Mouse (Mus musculus) kidney, postnatal 0 days (tissue): Measurements from ENCODE around the gene Patj. TPM values are rescaled to one million over a fixed set of nuclear protein-coding genes. Genes with fewer than 3 reads are reported as not detected.
A peak's percentile ranks its signal among the peaks of the same experiment; 100 is the strongest.
"Not testable (repeated sequence)": the region's sequence is repeated elsewhere in the genome, so short reads cannot be mapped to it uniquely, and the experiment has no call there.

Experiments used
- ATAC-seq: fragments of 200-750 bp; cut with Nextera tagmentation; replicated peaks from 2 replicates; pipeline ENCODE4 v1.8.0; 2017; ENCODE audit warnings: low read depth, moderate number of reproducible peaks, moderate TSS enrichment, moderate library complexity; ENCODE audit not compliant: low FRiP score
- DNase-seq: peaks from one replicate; pipeline ENCODE4 v3.0.0-alpha.2; 2016; ENCODE audit warnings: low spot score
- H3K27ac ChIP-seq: fragments of 300-500 bp; sonication (generic); 2 replicates; pipeline ENCODE4 v1.5.1; 2014; ENCODE audit warnings: mild to moderate bottlenecking
- H3K27me3 ChIP-seq: fragments of 300-500 bp; sonication (generic); 2 replicates; pipeline ENCODE4 v1.6.1; 2014; ENCODE audit warnings: low read length, mixed read lengths; ENCODE audit not compliant: insufficient read depth
- H3K36me3 ChIP-seq: fragments of 300-500 bp; sonication (generic); 2 replicates; pipeline ENCODE4 v1.6.1; 2014; ENCODE audit warnings: low read length, mixed read lengths; ENCODE audit not compliant: insufficient read depth
- H3K4me1 ChIP-seq: fragments of 300-500 bp; sonication (generic); replicated peaks from 2 replicates; pipeline ENCODE4 v1.6.1; 2014; ENCODE audit warnings: antibody characterized with exemption, low read length, mixed read lengths; ENCODE audit not compliant: insufficient read depth
- H3K4me2 ChIP-seq: fragments of 300-500 bp; sonication (generic); 2 replicates; pipeline ENCODE4 v1.6.1; 2014; ENCODE audit warnings: mild to moderate bottlenecking, low read length, moderate library complexity, mixed read lengths
- H3K4me3 ChIP-seq: fragments of 300-500 bp; sonication (generic); replicated peaks from 2 replicates; pipeline ENCODE4 v1.5.1; 2014; ENCODE audit warnings: low read depth, low read length
- H3K9ac ChIP-seq: fragments of 300-500 bp; sonication (generic); 2 replicates; pipeline ENCODE4 v1.6.1; 2014; ENCODE audit warnings: low read depth, low read length
- H3K9me3 ChIP-seq: fragments of 300-500 bp; sonication (generic); replicated peaks from 2 replicates; pipeline ENCODE4 v1.6.1; 2016; ENCODE audit warnings: low read length, inconsistent platforms, mixed read lengths
- CTCF ChIP-seq: IDR thresholded peaks from 2 replicates; pipeline ENCODE4 v1.5.1; 2016; ENCODE audit warnings: antibody characterized with exemption, low read depth, mild to moderate bottlenecking, moderate library complexity
- WGBS: fragments of 180-500 bp; shearing (Covaris S2); extraction: QIAGEN DNeasy Blood & Tissue Kit; methylation state at CpG from one replicate; pipeline ENCODE4 v1.1.7; 2014; 5-methylcytosine and 5-hydroxymethylcytosine counted together
- polyA plus RNA-seq: library from polyadenylated mRNA; unstranded; fragments of >200 nt; fragmentation: Nextera tagmentation; extraction: Ambion mirVana; gene quantifications from 2 replicates; pipeline ENCODE4 v1.2.1, GENCODE M21; 2015

The Patj gene
- polyA plus RNA-seq, 1 experiment from 2014 or later, result 15.2 TPM

DNA sequence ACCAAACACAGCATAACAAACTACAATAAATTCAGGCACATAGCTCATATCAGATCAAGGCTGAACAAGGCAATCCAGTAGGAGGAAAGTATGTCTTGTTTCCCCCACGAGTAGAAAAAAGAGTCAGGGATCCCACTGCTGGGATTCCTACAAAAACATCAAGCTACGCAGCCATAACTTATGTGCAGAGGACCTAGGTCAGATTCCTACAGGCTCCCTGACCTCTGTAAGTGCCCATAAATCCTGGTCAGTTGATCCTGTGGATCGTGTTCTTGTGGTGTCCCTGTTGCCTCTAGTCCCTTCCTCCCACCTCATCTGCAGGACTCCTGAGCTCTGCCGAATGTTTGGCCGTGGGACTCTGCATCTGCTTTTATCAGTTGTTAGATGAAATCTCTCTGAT lies 10.5 kb upstream of the Patj start:
- peak; percentile 76 for DNase-seq
- no peak overlapping the region for H3K4me2 ChIP-seq
- no peaks in the 10 kb centered on the region for H3K27me3 ChIP-seq
- no peaks in the 10 kb centered on the region for H3K9me3 ChIP-seq
- H3K4me3 ChIP-seq, result no peak overlapping the region
- 17% methylated on average over 5 of the region's 5 CpGs for WGBS
- no peak for ATAC-seq
- 0 out of 2 replicates have a peak, but pooled peaks cover 3% of the 10 kb centered on the region for H3K4me1 ChIP-seq
- no peak for TF ChIP-seq CTCF
- H3K36me3 ChIP-seq, result no peaks in the 10 kb centered on the region
- no peak overlapping the region for H3K27ac ChIP-seq
- H3K9ac ChIP-seq, result no peak overlapping the region

GRCm38 (mm10) chr4:98395346-98395689 lies 267 bp upstream of the Patj start:
- ATAC-seq (no peak), DNase-seq (peak; percentile 53)
- Histone ChIP-seq H3K36me3 (no peaks in the 10 kb centered on the region), H3K4me3 (peak overlapping the region; percentile 77), H3K9ac (peak overlapping the region; percentile 96), H3K4me2 (peak overlapping the region; percentile 83), H3K9me3 (no peaks in the 10 kb centered on the region), H3K27ac (peak overlapping the region; percentile 93), H3K27me3 (no peaks in the 10 kb centered on the region), H3K4me1 (peaks cover 3% of the 10 kb centered on the region; the same call in 1 of the 2 replicates)
- TF ChIP-seq CTCF, result no peak
- WGBS, result 8% methylated on average over 7 of the region's 7 CpGs

DNA sequence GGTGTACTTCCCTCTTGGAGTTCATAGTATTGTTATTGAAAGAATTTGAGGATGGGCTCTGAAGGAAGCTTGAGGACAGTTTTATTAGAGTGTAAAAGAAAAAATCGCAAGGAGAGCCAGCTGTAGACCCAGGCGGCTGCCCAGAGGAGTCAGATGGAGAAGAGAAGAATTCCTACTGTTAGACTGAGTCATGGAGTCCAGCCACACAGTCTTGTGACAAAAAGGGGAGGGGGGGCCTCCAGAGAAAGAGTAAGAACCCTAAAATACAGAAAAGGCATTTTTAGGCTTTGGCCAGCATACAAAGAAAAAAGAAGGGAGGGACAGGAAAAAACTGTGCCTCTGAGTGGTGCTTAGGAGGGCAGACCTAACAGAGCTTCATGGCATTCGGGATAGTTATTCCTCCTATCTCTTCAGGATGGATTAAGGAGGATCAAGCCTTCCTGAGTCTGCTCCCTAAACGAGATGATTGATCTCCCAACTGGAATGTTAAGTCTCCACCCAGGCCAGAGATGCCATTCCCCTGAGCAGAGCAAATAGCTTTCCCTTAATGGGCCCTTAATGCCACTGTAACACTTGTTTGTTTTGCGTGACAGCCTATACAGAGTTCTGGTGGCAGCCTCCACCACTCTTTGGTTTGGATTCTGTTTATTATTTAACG lies 5.5 kb downstream of the Patj start:
- Histone ChIP-seq H3K4me3 (no peak overlapping the region), H3K9ac (no peak overlapping the region), H3K27ac (peak overlapping the region; percentile 55), H3K27me3 (no peaks in the 10 kb centered on the region), H3K4me2 (no peak overlapping the region), H3K4me1 (peaks cover 3% of the 10 kb centered on the region; the same call in 1 of the 2 replicates), H3K36me3 (no peaks in the 10 kb centered on the region), H3K9me3 (no peaks in the 10 kb centered on the region)
- no peak for TF ChIP-seq CTCF
- peak; percentile 63; the same call in 1 of the 2 replicates for ATAC-seq
- 22% methylated on average over 6 of the region's 6 CpGs for WGBS
- peak; percentile 64 for DNase-seq

GRCm38 (mm10) chr4:98401584-98401962 lies 6.0 kb downstream of the Patj start:
- Histone ChIP-seq H3K36me3 (no peaks in the 10 kb centered on the region), H3K9ac (no peak overlapping the region), H3K9me3 (no peaks in the 10 kb centered on the region), H3K27ac (peak overlapping the region; percentile 55), H3K4me1 (no peaks in the 10 kb centered on the region; the same call in 1 of the 2 replicates), H3K4me3 (no peak overlapping the region), H3K4me2 (no peak overlapping the region), H3K27me3 (no peaks in the 10 kb centered on the region)
- 38% methylated on average over 2 of the region's 2 CpGs for WGBS
- ATAC-seq (peak; percentile 2; the same call in 1 of the 2 replicates), DNase-seq (no peak)
- TF ChIP-seq CTCF, result no peak

GRCm38 (mm10) chr4:98403492-98403891 lies 7.9 kb downstream of the Patj start:
- no peaks in the 10 kb centered on the region for H3K9me3 ChIP-seq
- no peaks in the 10 kb centered on the region for H3K4me1 ChIP-seq
- no peak overlapping the region for H3K9ac ChIP-seq
- no peak overlapping the region for H3K27ac ChIP-seq
- DNase-seq, result no peak
- no peak for ATAC-seq
- WGBS, result 77% methylated on average over 4 of the region's 4 CpGs
- no peak overlapping the region for H3K4me2 ChIP-seq
- H3K4me3 ChIP-seq, result no peak overlapping the region
- TF ChIP-seq CTCF, result no peak
- H3K27me3 ChIP-seq, result no peaks in the 10 kb centered on the region
- H3K36me3 ChIP-seq, result no peaks in the 10 kb centered on the region

DNA sequence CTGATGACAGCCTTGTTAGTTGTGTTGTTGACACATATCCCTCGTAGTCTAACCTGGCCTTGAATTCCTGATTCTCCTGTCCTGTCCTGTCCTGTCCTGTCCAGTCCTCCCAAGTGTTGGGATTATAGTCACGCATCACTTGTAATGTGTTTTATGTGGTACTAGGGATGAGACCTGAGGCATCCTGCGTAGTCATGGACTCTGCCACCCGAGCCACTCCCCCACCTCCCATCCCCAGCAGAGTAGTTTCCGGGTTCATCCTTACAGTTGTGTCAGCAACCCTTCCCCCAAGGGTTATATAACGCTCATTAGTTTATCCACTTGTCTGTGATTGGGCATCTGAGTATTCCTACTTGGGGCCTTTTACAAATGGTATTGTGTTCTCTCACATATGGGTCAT lies 8.8 kb downstream of the Patj start:
- 63% methylated on average over 6 of the region's 6 CpGs for WGBS
- ATAC-seq, result peak; percentile 78
- no peaks in the 10 kb centered on the region for H3K36me3 ChIP-seq
- H3K9me3 ChIP-seq, result no peaks in the 10 kb centered on the region
- no peaks in the 10 kb centered on the region for H3K4me1 ChIP-seq
- no peak for TF ChIP-seq CTCF
- no peaks in the 10 kb centered on the region for H3K27me3 ChIP-seq
- H3K4me2 ChIP-seq, result no peak overlapping the region
- DNase-seq, result no peak
- no peak overlapping the region for H3K4me3 ChIP-seq
- H3K27ac ChIP-seq, result no peak overlapping the region
- no peak overlapping the region for H3K9ac ChIP-seq

GRCm38 (mm10) chr4:98408455-98408854 lies 12.9 kb downstream of the Patj start:
- Histone ChIP-seq H3K4me2 (no peak overlapping the region), H3K4me3 (no peak overlapping the region), H3K4me1 (no peaks in the 10 kb centered on the region), H3K27ac (no peak overlapping the region), H3K36me3 (no peaks in the 10 kb centered on the region), H3K27me3 (no peaks in the 10 kb centered on the region), H3K9ac (no peak overlapping the region), H3K9me3 (no peaks in the 10 kb centered on the region)
- WGBS, result 82% methylated on average over 4 of the region's 4 CpGs
- TF ChIP-seq CTCF, result no peak
- no peak for ATAC-seq
- DNase-seq, result no peak

- not testable (repeated sequence) for H3K9me3 ChIP-seq, DNase-seq, H3K27me3 ChIP-seq, H3K4me3 ChIP-seq, H3K27ac ChIP-seq, H3K4me2 ChIP-seq, ATAC-seq, H3K4me1 ChIP-seq, H3K36me3 ChIP-seq, H3K9ac ChIP-seq
- WGBS, result 96% methylated on average over 8 of the region's 8 CpGs
Measured at GRCm38 (mm10) chr4:98415150-98415549, 19.6 kb downstream of the Patj start.
